Mouse (Mus musculus): ENCODE measurements around the gene Defb3. TPM values are rescaled to one million over a fixed set of nuclear protein-coding genes. Genes with fewer than 3 reads are reported as not detected.
"Not testable (repeated sequence)": the region's sequence is repeated elsewhere in the genome, so short reads cannot be mapped to it uniquely, and the experiment has no call there.

Gene Defb3
- not detected for total RNA-seq (2021)

DNA sequence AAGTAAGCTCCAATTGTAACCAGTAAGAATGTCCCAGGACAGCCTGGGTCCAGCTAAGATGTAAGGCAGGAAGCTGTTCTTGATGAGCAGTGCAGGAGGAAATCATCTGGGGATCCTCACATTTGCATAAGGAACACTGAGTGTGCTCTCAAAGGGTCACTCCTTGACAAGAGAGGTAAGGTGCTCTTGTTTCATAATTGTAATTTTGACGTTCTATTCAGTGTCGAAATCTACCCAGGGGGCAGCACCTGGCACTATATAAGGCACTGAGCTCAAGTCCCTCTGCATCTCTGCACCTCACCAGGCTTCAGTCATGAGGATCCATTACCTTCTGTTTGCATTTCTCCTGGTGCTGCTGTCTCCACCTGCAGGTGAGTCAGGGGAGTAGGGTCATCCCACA lies at the start of gene Defb3:
Gene Defb3, plus strand, starts transcription at position 301 of the 400 bp plus-strand sequence.
- DNase-seq = not testable (repeated sequence)

DNA sequence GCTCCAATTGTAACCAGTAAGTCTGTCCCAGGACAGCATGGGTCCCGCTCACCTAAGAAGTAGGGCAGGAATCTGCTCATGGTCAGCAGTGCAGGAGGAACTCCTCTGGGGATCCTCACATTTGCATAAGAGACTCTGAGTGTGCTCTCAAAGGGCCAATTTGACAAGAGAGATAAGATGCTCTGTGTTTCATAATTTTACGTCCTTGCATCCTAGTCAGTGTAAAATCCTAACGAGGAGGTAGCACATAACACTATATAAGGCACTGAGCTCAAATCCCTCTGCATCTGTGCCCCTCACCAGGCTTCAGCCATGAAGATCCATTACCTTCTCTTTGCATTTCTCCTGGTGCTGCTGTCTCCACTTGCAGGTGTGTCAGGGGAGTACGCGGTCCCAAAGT lies 45.9 kb upstream of the Defb3 start, which contains the start of gene Defb5:
Gene Defb5, plus strand, starts transcription at position 301 of the 400 bp plus-strand sequence.
- DNase-seq = no peak
- intact Hi-C loops (cut with DNase I) = no loop called here

More for the DNA sequence above, at the start of gene Defb3:
- intact Hi-C loops (cut with DNase I) = not testable (repeated sequence)

- DNase-seq = no peak
- intact Hi-C loops (cut with DNase I) = no loop called here
These were observed 35.0 kb upstream of the Defb3 start for GRCm38 (mm10) chr8:19258136-19258535.

DNA sequence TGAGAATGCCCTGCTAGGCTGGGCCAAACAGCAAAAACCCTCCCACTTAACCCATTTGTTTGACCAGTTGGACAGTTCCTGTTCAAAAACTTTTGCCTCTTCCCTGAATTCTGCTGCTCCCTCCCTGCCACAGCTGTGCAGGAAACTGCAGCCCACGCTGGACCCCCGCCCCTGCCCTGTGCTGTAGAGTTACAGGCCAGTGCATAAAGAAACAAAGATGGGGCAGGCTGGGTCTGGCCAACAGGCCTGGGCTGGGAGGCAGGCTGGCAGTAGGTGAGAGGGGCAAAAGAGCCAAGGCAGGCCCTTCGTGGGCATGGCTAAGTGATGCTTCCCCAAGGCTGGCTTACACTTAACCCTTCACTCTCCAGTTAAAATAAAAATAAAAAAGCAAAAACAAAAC lies 33.5 kb upstream of the Defb3 start:
- DNase-seq = no peak
- intact Hi-C loops (cut with DNase I) = no loop called here

DNA sequence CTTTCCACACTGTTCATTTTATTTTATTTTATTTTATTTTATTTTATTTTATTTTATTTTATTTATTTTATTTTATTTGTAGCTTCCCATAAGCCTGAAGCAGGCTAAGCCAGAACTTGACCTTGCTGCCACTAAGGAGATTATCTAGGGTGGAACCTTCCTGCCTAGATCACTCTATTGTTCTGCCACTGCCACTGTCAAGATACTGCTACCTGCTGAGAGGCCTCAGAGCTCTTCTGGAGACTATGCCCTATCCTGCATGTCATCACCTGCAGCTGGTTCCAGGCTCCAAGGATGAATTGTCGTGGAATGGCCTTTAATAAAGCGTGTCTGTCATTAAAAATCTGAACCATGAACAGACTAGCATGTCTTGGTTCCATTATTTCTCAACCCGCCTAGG lies 5.2 kb downstream of the Defb3 start:
- intact Hi-C loops (cut with DNase I); DNase-seq: not testable (repeated sequence)

GRCm38 (mm10) chr8:19331836-19332235 lies 38.7 kb downstream of the Defb3 start:
- intact Hi-C loops (cut with DNase I) = no loop called here
- no peak for DNase-seq

Other genes with a start within 250 kb of the Defb3 start
- not detected for gene Defb39, start 228.6 kb upstream of the Defb3 start, total RNA-seq (2021)
- not detected for gene Defb12, start 178.5 kb upstream of the Defb3 start, total RNA-seq (2021)
- gene Defb34, start 169.6 kb upstream of the Defb3 start, total RNA-seq (2021) = not detected
- not detected for gene Gm45826, start 152.6 kb upstream of the Defb3 start, total RNA-seq (2021)
- not detected for gene Defb14, start 99.0 kb upstream of the Defb3 start, total RNA-seq (2021)
- not detected for gene Defb4, start 94.7 kb upstream of the Defb3 start, total RNA-seq (2021)
- not detected for gene Defb6, start 67.9 kb upstream of the Defb3 start, total RNA-seq (2021)
- gene Defb46, start 53.4 kb upstream of the Defb3 start, total RNA-seq (2021) = not detected
- gene Defb5, start 45.8 kb upstream of the Defb3 start, total RNA-seq (2021) = not detected
- not detected for gene Defb8, start 154.2 kb downstream of the Defb3 start, total RNA-seq (2021)
- gene Defb7, start 201.7 kb downstream of the Defb3 start, total RNA-seq (2021) = not detected